Mouse (Mus musculus) neural tube, postnatal 0 days (tissue): Measurements from ENCODE around the gene Gm906. TPM values are rescaled to one million over a fixed set of nuclear protein-coding genes. Genes with fewer than 3 reads are reported as not detected.

ENCODE experiments used
- microRNA-seq: library from miRNA; unstranded; fragments of <30 nt; microRNA quantifications from one replicate; pipeline ENCODE4, GENCODE M21; 2016
- polyA plus RNA-seq: library from polyadenylated mRNA; unstranded; fragments of >200 nt; fragmentation: Nextera tagmentation; extraction: Ambion mirVana; gene quantifications from 2 replicates; pipeline ENCODE4 v1.2.1, GENCODE M21; 2015

Gm906 gene
- not detected in 2 replicates for polyA plus RNA-seq

GRCm38 (mm10) chr13:50250208-50250607, at the start of gene Gm906:
Gene Gm906, minus strand, starts transcription at chr13:50250308.

Small RNA genes within 50 kb of the gene (microRNA-seq; reads per million reads assigned to microRNA genes)
- gene Gm24017 = not detected

Other genes with a start within 250 kb of the Gm906 start
- gene Fbxw17, start 167.6 kb upstream of the Gm906 start, polyA plus RNA-seq = 28.5 and 34.8 TPM in 2 replicates
- gene Gm47429, start 193.6 kb upstream of the Gm906 start, polyA plus RNA-seq = not detected in 2 replicates
- gene Nutm2, start 217.0 kb upstream of the Gm906 start, polyA plus RNA-seq = not detected in 2 replicates